Mouse (Mus musculus): ENCODE results near the gene Ccer2.

- TF ChIP-seq POLR2AphosphoS5 (IDR thresholded peaks at IDR 0.05; ENCODE audit: borderline replicate concordance, low read depth, low read length) (no peak), CHD2 (IDR thresholded peaks at IDR 0.05; ENCODE audit: low read length) (no peak), USF1 (IDR thresholded peaks at IDR 0.05; ENCODE audit: low read depth, low read length) (no peak)
Measured at GRCm38 (mm10) chr7:28794496-28794895, 38.5 kb downstream of the Ccer2 start.

All from MEL (cell line).